Mouse (Mus musculus) kidney, adult 9 months (tissue): ENCODE data around the gene Garnl3.

Experiments
- DNase-seq: peaks from one replicate; pipeline ENCODE4 v3.0.0; 2022

The Garnl3 gene

GRCm38 (mm10) chr2:32966689-32967631 is 164.5 kb downstream of the Garnl3 start:
- DNase-seq: peak; percentile 91

- DNase-seq: no peak
Observed at GRCm38 (mm10) chr2:32966184-32966688, 165.2 kb downstream of the Garnl3 start.

- no peak for DNase-seq
Observed at GRCm38 (mm10) chr2:32965511-32966183, 165.8 kb downstream of the Garnl3 start.

GRCm38 (mm10) chr2:32964659-32965457 is 166.6 kb downstream of the Garnl3 start:
- no peak for DNase-seq

GRCm38 (mm10) chr2:32963981-32964380 is 167.5 kb downstream of the Garnl3 start:
- DNase-seq: no peak

GRCm38 (mm10) chr2:32963544-32963943 is 167.9 kb downstream of the Garnl3 start:
- no peak for DNase-seq

GRCm38 (mm10) chr2:32962875-32963220 is 168.6 kb downstream of the Garnl3 start:
- DNase-seq: no peak

GRCm38 (mm10) chr2:32962062-32962874 is 169.2 kb downstream of the Garnl3 start:
- peak; percentile 35 for DNase-seq

- peak; percentile 94 for DNase-seq
Observed at GRCm38 (mm10) chr2:32961192-32961995, 170.1 kb downstream of the Garnl3 start, which contains the start of the genes Rpl12 and Lrsam1. Gene Rpl12, plus strand, starts transcription at chr2:32961559. Gene Lrsam1, minus strand, starts transcription at chr2:32961614.

- DNase-seq: no peak
Observed at GRCm38 (mm10) chr2:32960273-32960672, 171.2 kb downstream of the Garnl3 start.

GRCm38 (mm10) chr2:32957344-32957743 is 174.1 kb downstream of the Garnl3 start:
- peak; percentile 37 for DNase-seq

- no peak for DNase-seq
Observed at GRCm38 (mm10) chr2:32954581-32954980, 176.9 kb downstream of the Garnl3 start.

GRCm38 (mm10) chr2:32947454-32947853 is 184.0 kb downstream of the Garnl3 start:
- DNase-seq: no peak

- DNase-seq: no peak
Observed at GRCm38 (mm10) chr2:32940483-32940882, 191.0 kb downstream of the Garnl3 start.

GRCm38 (mm10) chr2:32939418-32939817 is 192.0 kb downstream of the Garnl3 start:
- DNase-seq: peak; percentile 67

- no peak for DNase-seq
Observed at GRCm38 (mm10) chr2:32938741-32939140, 192.7 kb downstream of the Garnl3 start.
